Mouse (Mus musculus): ENCODE measurements at regions not wholly inside any gene's neighbourhood (a gene's known extent, or its start where the extent isn't known, plus 50 kb on each side); places are given as distances from the start of the nearest gene placed in this dataset.

DNA sequence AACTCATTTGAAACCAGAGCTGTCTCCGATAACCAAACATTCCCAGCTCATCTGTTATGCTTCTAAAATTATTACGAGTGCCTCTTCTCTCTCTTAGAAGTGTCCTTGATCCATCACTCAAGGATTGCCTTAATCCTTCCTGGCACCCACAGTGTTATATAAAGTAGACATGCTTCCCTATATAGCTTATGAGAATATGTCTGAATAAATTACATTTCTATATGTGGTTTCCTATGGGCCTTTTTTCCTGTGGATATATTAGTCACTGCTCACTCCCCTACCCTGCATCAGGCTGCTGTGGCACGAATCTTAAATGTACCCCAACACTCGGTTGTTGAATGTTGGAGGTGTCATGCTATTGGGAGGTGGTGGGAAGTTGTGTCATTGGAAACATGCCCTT lies 100.3 kb downstream of the Eif4e start:
- no peak overlapping the region for H3K9ac ChIP-seq (replicated peaks; ENCODE audit: low read length, poor library complexity, severe bottlenecking)
- ATAC-seq (ENCODE audit: low FRiP score) (no peak), DNase-seq (ENCODE audit: low spot score) (no peak)
- WGBS = 83% methylated on average over 4 of the region's 4 CpGs
- H3K9me3 ChIP-seq (ENCODE audit: low read length) = no peaks in the 10 kb centered on the region
- H3K27me3 ChIP-seq (ENCODE audit: insufficient read depth, low read length) = no peaks in the 10 kb centered on the region
- no peak overlapping the region for H3K4me2 ChIP-seq (ENCODE audit: low read depth, low read length, poor library complexity, severe bottlenecking)
- no peak overlapping the region for H3K27ac ChIP-seq (ENCODE audit: low read depth, low read length)
- no peak overlapping the region for H3K4me3 ChIP-seq (ENCODE audit: low read depth, low read length)
- no peak for TF ChIP-seq CTCF (IDR thresholded peaks at IDR 0.05)
- H3K36me3 ChIP-seq (ENCODE audit: insufficient read depth, low read length) = no peaks in the 10 kb centered on the region
- no peaks in the 10 kb centered on the region for H3K4me1 ChIP-seq (ENCODE audit: insufficient read depth, low read length)

DNA sequence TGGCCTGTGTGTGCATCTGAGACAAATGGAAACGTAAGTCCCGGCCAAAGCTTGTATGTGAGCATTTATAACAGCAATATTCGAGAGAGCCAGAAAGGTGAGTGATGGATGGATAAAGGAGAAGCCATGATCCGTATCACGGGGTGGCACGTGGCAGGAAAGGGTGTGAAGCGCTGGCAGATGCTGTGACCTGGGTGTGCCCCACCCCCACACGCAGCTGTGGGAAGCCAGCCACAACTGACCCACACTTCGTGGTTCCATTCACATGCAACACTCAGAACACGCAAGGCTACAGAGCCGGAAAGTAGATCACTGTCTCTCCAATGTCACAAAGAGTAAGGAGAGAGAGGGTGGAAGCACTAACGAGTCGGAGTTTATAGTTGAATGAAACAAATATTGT lies 104.3 kb downstream of the Eif4e start:
- H3K4me3 ChIP-seq (ENCODE audit: low read depth, low read length) = no peak overlapping the region
- ATAC-seq (ENCODE audit: low FRiP score) (no peak), DNase-seq (ENCODE audit: low spot score) (no peak)
- no peak for TF ChIP-seq CTCF (IDR thresholded peaks at IDR 0.05)
- H3K36me3 ChIP-seq (ENCODE audit: insufficient read depth, low read length) = no peaks in the 10 kb centered on the region
- H3K4me1 ChIP-seq (ENCODE audit: insufficient read depth, low read length) = no peaks in the 10 kb centered on the region
- H3K27ac ChIP-seq (ENCODE audit: low read depth, low read length) = no peak overlapping the region
- no peak overlapping the region for H3K9ac ChIP-seq (replicated peaks; ENCODE audit: low read length, poor library complexity, severe bottlenecking)
- H3K27me3 ChIP-seq (ENCODE audit: insufficient read depth, low read length) = no peaks in the 10 kb centered on the region
- H3K4me2 ChIP-seq (ENCODE audit: low read depth, low read length, poor library complexity, severe bottlenecking) = no peak overlapping the region
- H3K9me3 ChIP-seq (ENCODE audit: low read length) = no peaks in the 10 kb centered on the region
- 90% methylated on average over 13 of the region's 13 CpGs for WGBS

DNA sequence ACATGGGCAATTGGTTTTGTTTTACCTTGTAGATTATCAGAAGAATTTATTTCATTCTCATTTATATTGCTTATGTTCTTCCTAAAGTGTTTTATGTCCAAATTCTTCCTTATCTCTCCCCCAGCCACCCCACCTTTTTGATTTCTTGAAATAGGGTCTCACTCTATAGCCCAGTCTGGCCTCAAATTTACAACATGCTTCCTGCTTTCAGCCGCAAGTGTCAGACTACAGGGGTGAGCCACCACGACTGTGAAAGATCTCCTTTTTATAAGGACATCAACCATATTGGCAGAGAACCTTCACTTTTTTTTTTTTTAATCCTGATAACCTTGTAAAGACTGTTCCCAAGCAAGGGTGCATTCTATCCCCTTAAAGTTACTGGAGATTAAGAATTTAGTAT lies 106.1 kb downstream of the Eif4e start:
- DNase-seq (ENCODE audit: low spot score) (no peak), ATAC-seq (ENCODE audit: low FRiP score) (no peak)
- TF ChIP-seq CTCF (IDR thresholded peaks at IDR 0.05) = no peak
- H3K4me2 ChIP-seq (ENCODE audit: low read depth, low read length, poor library complexity, severe bottlenecking) = no peak overlapping the region
- H3K9me3 ChIP-seq (ENCODE audit: low read length) = no peaks in the 10 kb centered on the region
- H3K36me3 ChIP-seq (ENCODE audit: insufficient read depth, low read length) = no peaks in the 10 kb centered on the region
- H3K27ac ChIP-seq (ENCODE audit: low read depth, low read length) = no peak overlapping the region
- H3K27me3 ChIP-seq (ENCODE audit: insufficient read depth, low read length) = no peaks in the 10 kb centered on the region
- no peaks in the 10 kb centered on the region for H3K4me1 ChIP-seq (ENCODE audit: insufficient read depth, low read length)
- no peak overlapping the region for H3K4me3 ChIP-seq (ENCODE audit: low read depth, low read length)
- WGBS = 73% methylated on average over 2 of the region's 2 CpGs
- no peak overlapping the region for H3K9ac ChIP-seq (replicated peaks; ENCODE audit: low read length, poor library complexity, severe bottlenecking)

DNA sequence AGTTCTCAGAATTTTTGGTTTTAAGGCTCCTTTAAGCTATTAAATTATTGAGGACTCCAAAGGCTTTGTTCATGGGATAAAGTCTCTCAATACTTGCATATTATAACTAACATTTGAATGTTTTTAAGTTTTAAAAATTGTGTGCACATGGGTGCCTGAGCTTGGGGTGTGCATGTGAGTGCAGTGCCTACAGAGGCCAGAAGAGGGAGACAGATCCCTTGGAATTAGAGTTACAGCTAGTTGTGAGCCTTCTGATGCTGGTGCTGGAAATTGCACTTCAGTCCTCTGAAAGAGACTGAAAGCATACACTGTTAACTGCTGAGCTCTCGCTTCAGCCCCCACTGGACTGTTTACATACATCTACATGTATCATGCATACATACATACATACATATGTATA lies 100.0 kb upstream of the Tspan5 start:
- Histone ChIP-seq H3K4me2 (ENCODE audit: low read depth, low read length, poor library complexity, severe bottlenecking) (no peak overlapping the region), H3K4me3 (ENCODE audit: low read depth, low read length) (no peak overlapping the region), H3K4me1 (ENCODE audit: insufficient read depth, low read length) (no peaks in the 10 kb centered on the region), H3K27me3 (ENCODE audit: insufficient read depth, low read length) (no peaks in the 10 kb centered on the region), H3K27ac (ENCODE audit: low read depth, low read length) (no peak overlapping the region), H3K36me3 (ENCODE audit: insufficient read depth, low read length) (no peaks in the 10 kb centered on the region), H3K9me3 (ENCODE audit: low read length) (no peaks in the 10 kb centered on the region), H3K9ac (replicated peaks; ENCODE audit: low read length, poor library complexity, severe bottlenecking) (no peak overlapping the region)
- DNase-seq (ENCODE audit: low spot score) = no peak
- TF ChIP-seq CTCF (IDR thresholded peaks at IDR 0.05) = peak; percentile 61
- 100% methylated on average over 1 of the region's 1 CpGs for WGBS
- ATAC-seq (ENCODE audit: low FRiP score) = no peak

DNA sequence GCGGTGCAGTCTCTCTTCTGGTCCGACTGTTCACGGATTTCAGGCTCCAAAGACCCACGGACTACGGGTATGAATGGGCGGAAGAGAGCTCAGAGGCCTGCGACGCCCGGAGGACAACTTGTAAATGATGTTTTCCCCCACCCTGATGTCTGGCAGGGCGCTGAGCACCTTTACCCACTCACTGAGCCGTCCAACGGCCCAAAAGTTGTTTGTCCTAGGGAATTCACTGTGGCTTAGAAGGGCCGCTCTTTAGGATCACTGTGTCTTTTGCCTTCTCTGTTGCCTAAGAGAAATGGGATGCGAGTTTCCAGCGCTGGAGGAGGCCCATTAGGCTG lies 98.1 kb upstream of the Tspan5 start:
- H3K9ac ChIP-seq (replicated peaks; ENCODE audit: low read length, poor library complexity, severe bottlenecking) = 0 out of 2 replicates have a peak overlapping the region, but pooled peaks have one; percentile 1
- peak overlapping the region; percentile 47 for H3K4me2 ChIP-seq (ENCODE audit: low read depth, low read length, poor library complexity, severe bottlenecking)
- no peak for TF ChIP-seq CTCF (IDR thresholded peaks at IDR 0.05)
- H3K4me3 ChIP-seq (ENCODE audit: low read depth, low read length) = peak overlapping the region; percentile 16; the same call in 1 of the 2 replicates
- no peaks in the 10 kb centered on the region for H3K9me3 ChIP-seq (ENCODE audit: low read length)
- no peaks in the 10 kb centered on the region for H3K27me3 ChIP-seq (ENCODE audit: insufficient read depth, low read length)
- no peaks in the 10 kb centered on the region for H3K4me1 ChIP-seq (ENCODE audit: insufficient read depth, low read length)
- no peak for DNase-seq (ENCODE audit: low spot score)
- ATAC-seq (ENCODE audit: low FRiP score) = no peak; the same call in 1 of the 2 replicates
- H3K27ac ChIP-seq (ENCODE audit: low read depth, low read length) = 0 out of 2 replicates have a peak overlapping the region, but pooled peaks have one; percentile 14
- no peaks in the 10 kb centered on the region for H3K36me3 ChIP-seq (ENCODE audit: insufficient read depth, low read length)
- WGBS = 16% methylated on average over 15 of the region's 15 CpGs

DNA sequence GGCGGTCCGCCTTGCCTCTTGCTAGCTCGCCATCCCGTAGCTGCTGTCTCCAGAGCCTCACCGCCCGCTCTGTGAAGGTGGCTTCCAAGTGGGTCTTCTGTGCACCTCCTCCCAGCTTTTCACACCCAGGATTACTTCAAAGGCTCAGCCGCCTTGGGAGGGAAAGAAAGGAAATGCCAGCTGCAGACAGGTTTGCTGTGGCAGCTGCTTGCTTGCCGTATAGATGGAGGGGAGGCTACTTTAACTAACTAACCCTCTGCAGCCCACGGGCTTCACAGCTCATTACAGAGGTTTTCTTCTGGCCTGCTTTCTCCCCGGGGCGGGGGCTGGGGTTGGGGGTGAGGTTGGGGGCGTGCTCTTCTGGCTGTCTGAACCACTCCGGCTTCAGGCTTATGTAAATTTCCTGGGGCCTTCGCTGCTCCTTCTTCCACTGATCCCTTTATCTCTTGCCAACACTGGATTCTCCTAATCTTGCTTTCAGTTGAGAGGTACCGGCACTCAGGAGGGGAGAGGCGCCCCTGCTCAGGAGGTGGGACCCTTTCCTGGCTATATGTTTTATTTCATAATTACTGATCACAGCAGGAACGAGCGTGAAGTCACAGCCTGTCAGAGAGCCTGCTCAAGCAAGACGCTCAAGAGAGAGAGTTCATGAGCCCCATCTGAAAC lies 97.6 kb upstream of the Tspan5 start:
- Histone ChIP-seq H3K9ac (replicated peaks; ENCODE audit: low read length, poor library complexity, severe bottlenecking) (0 out of 2 replicates have a peak overlapping the region, but pooled peaks have one; percentile 1), H3K27ac (ENCODE audit: low read depth, low read length) (0 out of 2 replicates have a peak overlapping the region, but pooled peaks have one; percentile 14), H3K27me3 (ENCODE audit: insufficient read depth, low read length) (no peaks in the 10 kb centered on the region), H3K36me3 (ENCODE audit: insufficient read depth, low read length) (no peaks in the 10 kb centered on the region), H3K4me2 (ENCODE audit: low read depth, low read length, poor library complexity, severe bottlenecking) (peak overlapping the region; percentile 47), H3K9me3 (ENCODE audit: low read length) (no peaks in the 10 kb centered on the region), H3K4me1 (ENCODE audit: insufficient read depth, low read length) (no peaks in the 10 kb centered on the region), H3K4me3 (ENCODE audit: low read depth, low read length) (peak overlapping the region; percentile 16; the same call in 1 of the 2 replicates)
- ATAC-seq (ENCODE audit: low FRiP score) = peak; percentile 80
- DNase-seq (ENCODE audit: low spot score) = peak; percentile 45
- TF ChIP-seq CTCF (IDR thresholded peaks at IDR 0.05) = no peak
- 3% methylated on average over 19 of the region's 19 CpGs for WGBS

Measured in midbrain, postnatal 0 days (tissue).